Mouse (Mus musculus) midbrain, embryonic 13.5 days (tissue): Measurements from ENCODE around the gene Cd34. TPM values are rescaled to one million over a fixed set of nuclear protein-coding genes. Genes with fewer than 3 reads are reported as not detected.

Source experiments
- ATAC-seq: fragments of 200-750 bp; cut with Nextera tagmentation; 2 replicates; pipeline ENCODE4 v1.8.0; 2017; ENCODE audit warnings: mild to moderate bottlenecking, moderate TSS enrichment, moderate library complexity
- H3K27ac ChIP-seq: fragments of 300-500 bp; sonication (generic); 2 replicates; pipeline ENCODE4 v1.5.1; 2015; ENCODE audit warnings: inconsistent platforms, mild to moderate bottlenecking, moderate library complexity
- H3K27me3 ChIP-seq: fragments of 300-500 bp; sonication (generic); 2 replicates; pipeline ENCODE4 v1.6.1; 2015; ENCODE audit warnings: mild to moderate bottlenecking, inconsistent platforms
- H3K36me3 ChIP-seq: fragments of 300-500 bp; sonication (generic); 2 replicates; pipeline ENCODE4 v1.6.1; 2015; ENCODE audit warnings: mild to moderate bottlenecking, inconsistent platforms
- H3K4me1 ChIP-seq: fragments of 300-500 bp; sonication (generic); replicated peaks from 2 replicates; pipeline ENCODE4 v1.6.1; 2015; ENCODE audit warnings: inconsistent platforms
- H3K4me2 ChIP-seq: fragments of 300-500 bp; sonication (generic); replicated peaks from 2 replicates; pipeline ENCODE4 v1.6.1; 2015; ENCODE audit warnings: moderate library complexity, mild to moderate bottlenecking, inconsistent platforms
- H3K4me3 ChIP-seq: fragments of 300-500 bp; sonication (generic); replicated peaks from 2 replicates; pipeline ENCODE4 v1.5.1; 2015; ENCODE audit warnings: mild to moderate bottlenecking, inconsistent platforms
- H3K9ac ChIP-seq: fragments of 300-500 bp; sonication (generic); replicated peaks from 2 replicates; pipeline ENCODE4 v1.6.1; 2015; ENCODE audit warnings: mild to moderate bottlenecking, inconsistent platforms
- H3K9me3 ChIP-seq: fragments of 300-500 bp; sonication (generic); 2 replicates; pipeline ENCODE4 v1.6.1; 2016; ENCODE audit warnings: mild to moderate bottlenecking, inconsistent platforms
- WGBS: fragments of 180-500 bp; shearing (Covaris S2); methylation state at CpG from one replicate; pipeline ENCODE4 v1.1.7; 2015; 5-methylcytosine and 5-hydroxymethylcytosine counted together
- polyA plus RNA-seq: library from polyadenylated mRNA; unstranded; fragments of >200 nt; fragmentation: Nextera tagmentation; extraction: Ambion mirVana; gene quantifications from 2 replicates; pipeline ENCODE4 v1.2.1, GENCODE M21; 2015

Cd34 gene
- polyA plus RNA-seq, 1 experiment from 2014 or later = 34.0 TPM

DNA sequence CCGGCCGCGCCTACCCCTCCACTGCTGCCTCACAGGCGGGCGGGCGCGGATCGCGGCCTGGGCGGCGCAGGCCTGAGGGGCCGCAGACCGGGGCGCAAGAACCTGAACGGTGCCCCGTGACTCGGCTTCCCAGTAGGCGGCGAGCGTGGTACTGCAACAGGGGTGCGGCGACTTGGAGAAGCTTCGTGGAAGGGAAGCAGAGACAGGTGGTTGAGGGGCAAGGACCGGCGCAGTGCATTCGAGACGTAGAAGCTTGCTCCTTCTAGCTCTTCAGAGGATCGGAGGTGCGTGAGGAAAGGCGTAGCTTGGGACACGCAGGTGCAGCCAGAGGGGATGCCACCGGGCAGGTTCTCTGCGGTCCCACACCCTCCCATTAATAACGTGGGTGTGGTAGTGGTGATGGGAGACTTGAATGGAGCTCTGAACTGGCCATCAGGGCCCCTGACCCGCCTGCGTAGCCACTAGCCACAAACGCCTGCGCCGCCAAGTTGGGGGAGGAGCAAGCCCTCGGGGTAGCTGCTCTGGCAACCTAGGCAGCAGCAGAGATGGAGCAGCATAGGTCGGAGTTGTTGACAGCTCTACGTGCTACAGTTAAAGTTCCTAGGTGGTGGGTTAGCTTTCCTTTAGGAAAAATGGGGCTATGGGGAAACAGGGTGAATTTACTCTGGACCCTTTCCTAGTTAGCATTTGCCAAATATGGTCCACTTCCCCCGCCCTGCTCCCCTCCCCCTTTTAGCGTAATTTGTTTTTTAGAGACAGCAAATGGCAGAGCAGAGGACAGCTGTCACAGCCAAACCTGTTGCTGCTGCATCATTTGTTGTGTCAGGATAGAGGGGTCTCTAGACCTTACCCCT lies 38.1 kb downstream of the Cd34 start:
- Histone ChIP-seq H3K27me3 (peaks cover 8% of the 10 kb centered on the region; the same call in 1 of the 2 replicates), H3K9ac (peak overlapping the region; percentile 86), H3K4me3 (peak overlapping the region; percentile 80), H3K4me2 (peak overlapping the region; percentile 96), H3K9me3 (no peaks in the 10 kb centered on the region), H3K36me3 (no peaks in the 10 kb centered on the region), H3K27ac (peak overlapping the region; percentile 84), H3K4me1 (peaks cover 25% of the 10 kb centered on the region)
- WGBS = 1% methylated on average over 44 of the region's 44 CpGs
- peak; percentile 92 for ATAC-seq

DNA sequence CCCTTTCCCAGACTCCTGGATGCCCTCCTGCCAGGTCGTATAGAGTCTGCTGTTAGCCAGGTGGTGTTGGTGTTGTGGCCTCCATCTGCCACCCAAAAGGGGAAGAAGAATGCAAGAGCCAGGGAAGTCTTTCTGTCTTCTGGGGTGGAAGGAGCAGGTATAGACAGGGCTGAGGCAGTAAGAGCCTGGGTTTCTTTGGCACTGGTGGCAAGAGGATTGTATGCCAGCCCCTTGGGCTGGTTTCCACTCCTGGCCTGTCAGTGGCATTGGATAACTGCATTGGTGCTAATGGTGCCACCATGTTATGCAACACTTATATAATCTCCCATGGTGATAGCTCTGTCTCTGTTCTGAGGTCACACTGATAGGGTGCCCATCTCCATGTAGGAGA lies 38.7 kb downstream of the Cd34 start:
- peak; percentile 24; the same call in 1 of the 2 replicates for ATAC-seq
- Histone ChIP-seq H3K4me1 (peaks cover 25% of the 10 kb centered on the region), H3K9me3 (no peaks in the 10 kb centered on the region), H3K27me3 (peaks cover 8% of the 10 kb centered on the region; the same call in 1 of the 2 replicates), H3K9ac (peak overlapping the region; percentile 86; the same call in 1 of the 2 replicates), H3K4me2 (peak overlapping the region; percentile 96), H3K4me3 (peak overlapping the region; percentile 80), H3K36me3 (no peaks in the 10 kb centered on the region), H3K27ac (0 out of 2 replicates have a peak overlapping the region, but pooled peaks have one; percentile 30)
- WGBS = 27% methylated on average over 1 of the region's 1 CpGs

GRCm38 (mm10) chr1:194977946-194978720 lies 39.5 kb downstream of the Cd34 start:
- WGBS = 28% methylated on average over 5 of the region's 5 CpGs
- H3K27ac ChIP-seq = 0 out of 2 replicates have a peak overlapping the region, but pooled peaks have one; percentile 30

GRCm38 (mm10) chr1:194980826-194981435 lies 42.3 kb downstream of the Cd34 start:
- Histone ChIP-seq H3K4me3 (no peak overlapping the region), H3K9ac (no peak overlapping the region), H3K9me3 (no peaks in the 10 kb centered on the region), H3K27ac (no peak overlapping the region), H3K27me3 (0 out of 2 replicates have a peak, but pooled peaks cover 3% of the 10 kb centered on the region), H3K36me3 (no peaks in the 10 kb centered on the region), H3K4me2 (no peak overlapping the region), H3K4me1 (peaks cover 23% of the 10 kb centered on the region)
- 80% methylated on average over 1 of the region's 1 CpGs for WGBS
- no peak for ATAC-seq

More at GRCm38 (mm10) chr1:194977946-194978720, 39.5 kb downstream of the Cd34 start:
- Histone ChIP-seq H3K9me3 (no peaks in the 10 kb centered on the region), H3K4me1 (peaks cover 25% of the 10 kb centered on the region), H3K36me3 (no peaks in the 10 kb centered on the region), H3K27me3 (peaks cover 8% of the 10 kb centered on the region; the same call in 1 of the 2 replicates), H3K4me2 (peak overlapping the region; percentile 96), H3K4me3 (peak overlapping the region; percentile 80; the same call in 1 of the 2 replicates), H3K9ac (no peak overlapping the region)
- peak; percentile 40 for ATAC-seq

GRCm38 (mm10) chr1:194982931-194983690 lies 44.5 kb downstream of the Cd34 start:
- Histone ChIP-seq H3K27ac (no peak overlapping the region), H3K27me3 (no peaks in the 10 kb centered on the region), H3K36me3 (no peaks in the 10 kb centered on the region), H3K4me2 (no peak overlapping the region), H3K9me3 (no peaks in the 10 kb centered on the region), H3K4me3 (no peak overlapping the region), H3K9ac (no peak overlapping the region), H3K4me1 (peaks cover 7% of the 10 kb centered on the region)
- WGBS = 87% methylated on average over 5 of the region's 5 CpGs
- no peak for ATAC-seq

GRCm38 (mm10) chr1:194984914-194985313 lies 46.3 kb downstream of the Cd34 start:
- H3K4me2 ChIP-seq = no peak overlapping the region
- no peak overlapping the region for H3K27ac ChIP-seq
- no peaks in the 10 kb centered on the region for H3K9me3 ChIP-seq
- no peak overlapping the region for H3K4me3 ChIP-seq
- H3K9ac ChIP-seq = no peak overlapping the region
- no peaks in the 10 kb centered on the region for H3K4me1 ChIP-seq
- H3K36me3 ChIP-seq = no peaks in the 10 kb centered on the region
- 82% methylated on average over 3 of the region's 3 CpGs for WGBS
- ATAC-seq = no peak
- no peaks in the 10 kb centered on the region for H3K27me3 ChIP-seq

GRCm38 (mm10) chr1:194985442-194986210 lies 47.0 kb downstream of the Cd34 start:
- H3K4me1 ChIP-seq = no peaks in the 10 kb centered on the region
- no peaks in the 10 kb centered on the region for H3K36me3 ChIP-seq
- H3K27me3 ChIP-seq = no peaks in the 10 kb centered on the region
- no peak overlapping the region for H3K4me2 ChIP-seq
- no peak overlapping the region for H3K27ac ChIP-seq
- no peak for ATAC-seq
- H3K4me3 ChIP-seq = no peak overlapping the region
- 92% methylated on average over 4 of the region's 4 CpGs for WGBS
- no peak overlapping the region for H3K9ac ChIP-seq
- H3K9me3 ChIP-seq = no peaks in the 10 kb centered on the region

DNA sequence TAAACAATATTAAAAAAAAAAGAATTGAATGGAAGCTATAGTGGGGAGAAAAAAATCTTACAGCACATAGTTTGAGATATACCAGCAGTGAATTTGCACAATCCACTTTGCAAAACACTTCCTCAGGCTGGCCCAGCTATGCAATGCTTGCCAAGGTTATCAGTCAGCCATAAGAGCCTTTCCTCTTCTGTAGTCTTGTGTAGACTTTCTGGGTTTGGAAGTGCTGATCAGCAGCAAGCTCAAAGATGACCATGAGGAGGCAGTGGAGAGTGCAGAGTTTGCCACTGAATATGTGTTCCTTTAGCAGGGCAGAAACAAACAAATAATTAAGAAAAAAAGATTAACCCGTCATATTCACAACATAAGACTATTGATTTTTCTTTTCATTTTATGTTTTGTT lies 50.4 kb downstream of the Cd34 start:
- 89% methylated on average over 1 of the region's 1 CpGs for WGBS
- no peak overlapping the region for H3K4me3 ChIP-seq

GRCm38 (mm10) chr1:194990976-194991375 lies 52.4 kb downstream of the Cd34 start:
- H3K27me3 ChIP-seq = no peaks in the 10 kb centered on the region
- no peaks in the 10 kb centered on the region for H3K4me1 ChIP-seq
- no peak overlapping the region for H3K27ac ChIP-seq
- 82% methylated on average over 2 of the region's 2 CpGs for WGBS
- no peaks in the 10 kb centered on the region for H3K36me3 ChIP-seq
- H3K4me3 ChIP-seq = no peak overlapping the region
- no peak for ATAC-seq
- H3K4me2 ChIP-seq = no peak overlapping the region
- no peaks in the 10 kb centered on the region for H3K9me3 ChIP-seq
- no peak overlapping the region for H3K9ac ChIP-seq

More for the DNA sequence above, 50.4 kb downstream of the Cd34 start:
- no peak for ATAC-seq
- Histone ChIP-seq H3K4me1 (no peaks in the 10 kb centered on the region), H3K27me3 (no peaks in the 10 kb centered on the region), H3K27ac (no peak overlapping the region), H3K4me2 (no peak overlapping the region), H3K9me3 (no peaks in the 10 kb centered on the region), H3K9ac (no peak overlapping the region), H3K36me3 (no peaks in the 10 kb centered on the region)

DNA sequence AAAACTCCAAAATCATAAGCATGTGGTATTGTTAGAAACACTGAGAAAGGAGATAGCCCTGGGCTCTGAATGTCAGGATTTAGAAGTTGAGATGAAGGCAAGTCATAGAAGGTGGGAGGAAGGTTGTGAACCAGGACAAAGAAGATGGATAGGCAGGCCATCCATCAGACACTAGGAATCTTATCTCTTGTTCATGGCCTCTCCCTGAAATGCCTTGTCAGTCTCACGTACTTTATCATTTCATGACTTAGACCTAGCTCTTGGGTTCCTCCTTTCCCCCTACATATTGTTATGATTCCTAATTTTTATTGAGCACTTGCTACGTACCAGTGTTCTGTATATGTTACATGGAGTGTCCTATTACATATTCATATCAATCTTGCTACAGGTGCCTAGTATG lies 53.0 kb downstream of the Cd34 start:
- WGBS = 95% methylated on average over 2 of the region's 2 CpGs

More for the DNA sequence above, 53.0 kb downstream of the Cd34 start:
- H3K4me1 ChIP-seq = no peaks in the 10 kb centered on the region
- no peak overlapping the region for H3K4me3 ChIP-seq
- H3K4me2 ChIP-seq = no peak overlapping the region
- no peaks in the 10 kb centered on the region for H3K27me3 ChIP-seq
- H3K9me3 ChIP-seq = no peaks in the 10 kb centered on the region
- H3K36me3 ChIP-seq = no peaks in the 10 kb centered on the region
- ATAC-seq = no peak
- H3K9ac ChIP-seq = no peak overlapping the region
- H3K27ac ChIP-seq = no peak overlapping the region
